Mouse (Mus musculus): ENCODE data around the gene Tmem119. TPM values are rescaled to one million over a fixed set of nuclear protein-coding genes. Genes with fewer than 3 reads are reported as not detected.

Tmem119 gene
- total RNA-seq, 4 experiments from 2014 or later: 0.36 to 1.1 (median 0.77) TPM

GRCm38 (mm10) chr5:113765641-113766526 is 34.4 kb downstream of the Tmem119 start:
- no peak for DNase-seq (ENCODE audit: low spot score in 2 of 2)

DNA sequence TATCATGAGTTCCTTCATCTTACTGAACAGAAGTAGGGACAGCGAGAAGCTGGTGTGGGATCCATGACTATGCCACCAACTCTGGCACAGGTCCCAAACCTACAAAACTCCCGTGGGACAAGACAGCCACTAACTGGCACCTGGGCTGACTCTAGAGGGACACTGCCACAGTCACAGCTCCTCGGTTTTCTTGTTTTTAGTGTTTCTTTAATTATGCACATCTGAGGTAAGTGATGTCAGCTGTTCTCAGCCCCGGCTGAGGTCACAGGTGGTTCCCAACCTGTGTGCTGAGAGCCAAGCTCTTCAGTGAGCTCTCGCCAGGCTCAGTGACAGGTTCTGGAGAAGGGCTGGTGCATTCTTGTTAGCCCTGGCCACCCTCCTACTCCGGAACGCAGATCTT is 35.9 kb downstream of the Tmem119 start:
- no peak for DNase-seq (ENCODE audit: low spot score in 2 of 2)

- no peak for DNase-seq (ENCODE audit: low spot score in 2 of 2)
Observed at GRCm38 (mm10) chr5:113761585-113761984, 38.7 kb downstream of the Tmem119 start.

GRCm38 (mm10) chr5:113755347-113756030 is 44.8 kb downstream of the Tmem119 start:
- DNase-seq (ENCODE audit: low spot score in 2 of 2): no peak

DNA sequence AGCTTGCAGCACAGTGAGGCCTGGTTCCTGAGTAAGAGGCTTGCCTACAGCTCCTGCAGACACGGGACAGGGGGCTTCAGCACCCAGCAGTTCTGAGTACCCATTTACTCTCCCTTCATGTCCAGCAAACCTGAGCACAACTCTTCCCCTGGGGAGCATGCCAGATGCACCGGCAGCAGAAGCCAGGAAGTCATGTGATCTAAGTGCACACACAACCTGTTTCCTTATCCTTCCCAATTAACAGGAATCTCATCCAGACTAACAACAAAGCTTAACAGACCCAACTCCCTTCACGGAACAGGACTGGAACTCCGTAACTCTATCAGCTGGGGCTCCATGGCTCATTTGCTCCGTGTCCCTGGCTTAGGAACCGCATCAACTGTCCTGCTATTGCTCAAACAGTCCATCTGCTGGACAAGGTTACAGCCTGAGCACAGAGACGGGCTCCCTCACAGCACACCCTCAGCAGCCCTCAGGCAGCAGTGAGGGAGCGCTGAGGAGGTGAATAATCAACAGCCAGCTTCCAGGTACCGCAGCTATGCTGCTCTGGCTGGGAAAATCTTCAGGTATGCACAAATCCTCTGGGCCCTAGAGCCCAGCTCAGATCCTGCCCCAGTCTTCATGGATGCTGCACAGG is 48.7 kb downstream of the Tmem119 start:
- no peak for DNase-seq (ENCODE audit: low spot score in 2 of 2)

DNA sequence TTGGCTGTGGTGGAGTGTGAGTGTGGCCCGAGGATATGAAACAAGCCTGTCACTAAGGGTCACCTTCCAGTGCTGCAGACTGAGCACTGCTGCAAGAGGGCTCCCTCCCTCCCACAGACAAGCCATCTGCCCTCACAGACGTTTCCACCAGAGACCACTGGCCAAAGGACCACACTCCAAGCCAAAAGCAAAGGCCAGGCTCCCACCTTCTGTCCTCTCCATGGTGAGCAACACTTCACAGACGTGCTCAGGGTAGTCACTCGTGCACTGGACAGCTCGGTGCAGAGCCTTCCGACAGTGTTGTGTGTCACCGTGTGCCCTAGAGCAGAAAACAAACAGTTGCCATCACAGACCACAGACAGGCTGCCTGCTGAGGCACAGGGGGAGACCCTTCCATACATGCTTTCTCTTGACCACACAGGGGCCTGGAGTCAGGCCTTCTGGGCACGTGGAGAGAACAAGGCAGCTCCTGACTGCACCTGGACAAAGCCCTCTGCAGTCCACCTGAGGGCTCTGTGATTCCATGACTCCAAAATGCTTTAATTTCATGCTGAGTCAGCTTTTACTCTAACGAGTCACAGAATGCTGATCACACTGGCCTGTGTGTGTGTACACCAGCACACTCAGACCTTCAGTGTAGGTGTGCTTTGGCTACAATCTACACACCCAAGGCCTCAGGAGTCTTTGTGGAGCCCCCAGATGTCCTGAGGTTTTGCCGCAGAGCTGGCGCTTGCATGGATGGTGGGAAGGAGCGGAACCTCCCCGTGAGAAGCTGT is 51.6 kb downstream of the Tmem119 start:
- no peak for DNase-seq (ENCODE audit: low spot score in 2 of 2)

GRCm38 (mm10) chr5:113747629-113748028 is 52.7 kb downstream of the Tmem119 start:
- DNase-seq (ENCODE audit: low spot score in 2 of 2): no peak

Other genes with a start within 250 kb of the Tmem119 start
- 10 to 100 TPM in 1 of 4 experiments, 1 to 10 TPM in 3; 6.6 to 11.3 (median 8.4) TPM for gene Cmklr1, start 150.1 kb downstream of the Tmem119 start, total RNA-seq (2022)
- gene 1700069L16Rik, start 75.7 kb downstream of the Tmem119 start, total RNA-seq (2022): not detected
- gene Ficd, start 64.7 kb downstream of the Tmem119 start, total RNA-seq (2022): 1 to 10 TPM; 9.6 to 9.8 (median 9.7) TPM
- 1 to 10 TPM; 6.3 to 6.9 (median 6.7) TPM for gene Sart3, start 28.0 kb downstream of the Tmem119 start, total RNA-seq (2022)
- 100 to 1,000 TPM; 156 to 185 (median 175) TPM for gene Iscu, start 27.8 kb downstream of the Tmem119 start, total RNA-seq (2022)
- 1 to 10 TPM in 1 of 4 experiments, under 1 TPM in 3; 0.41 to 1.5 (median 0.48) TPM for gene Selplg, start 32.1 kb upstream of the Tmem119 start, total RNA-seq (2022)
- gene Coro1c, start 108.2 kb upstream of the Tmem119 start, total RNA-seq (2022): 1 to 10 TPM; 7.0 to 9.8 (median 8.2) TPM
- gene Ssh1, start 193.4 kb upstream of the Tmem119 start, total RNA-seq (2022): 1 to 10 TPM; 6.3 to 9.8 (median 6.9) TPM
- gene Dao, start 203.2 kb upstream of the Tmem119 start, total RNA-seq (2022): not detected

All from gastrocnemius, adult 8-10 months (tissue).